Mouse (Mus musculus) heart, embryonic 11.5 days (tissue): ENCODE measurements around the gene Prdx2. TPM values are rescaled to one million over a fixed set of nuclear protein-coding genes. Genes with fewer than 3 reads are reported as not detected.

ENCODE experiments used
- ATAC-seq: fragments of 200-750 bp; cut with Nextera tagmentation; replicated peaks from 2 replicates; pipeline ENCODE4 v1.8.0; 2017; ENCODE audit warnings: moderate library complexity; ENCODE audit not compliant: insufficient number of reproducible peaks, low FRiP score, low TSS enrichment
- H3K27ac ChIP-seq: fragments of 300-500 bp; sonication (generic); 2 replicates; pipeline ENCODE4 v1.5.1; 2014; ENCODE audit warnings: mild to moderate bottlenecking, low read depth, low read length
- H3K27me3 ChIP-seq: fragments of 300-500 bp; sonication (generic); 2 replicates; pipeline ENCODE4 v1.6.1; 2014; ENCODE audit warnings: mild to moderate bottlenecking, low read length, mixed read lengths; ENCODE audit not compliant: control insufficient read depth, insufficient read depth
- H3K36me3 ChIP-seq: fragments of 300-500 bp; sonication (generic); 2 replicates; pipeline ENCODE4 v1.6.1; 2014; ENCODE audit warnings: mild to moderate bottlenecking, low read length, moderate library complexity, mixed read lengths; ENCODE audit not compliant: control insufficient read depth, insufficient read depth
- H3K4me1 ChIP-seq: fragments of 300-500 bp; sonication (generic); 2 replicates; pipeline ENCODE4 v1.6.1; 2014; ENCODE audit warnings: low read length; ENCODE audit not compliant: control insufficient read depth, insufficient read depth
- H3K4me2 ChIP-seq: fragments of 300-500 bp; sonication (generic); 2 replicates; pipeline ENCODE4 v1.6.1; 2014; ENCODE audit warnings: mild to moderate bottlenecking, moderate library complexity
- H3K4me3 ChIP-seq: fragments of 300-500 bp; sonication (generic); 2 replicates; pipeline ENCODE4 v1.5.1; 2014; ENCODE audit warnings: low read depth, low read length
- H3K9ac ChIP-seq: fragments of 300-500 bp; sonication (generic); 2 replicates; pipeline ENCODE4 v1.6.1; 2014; ENCODE audit warnings: mild to moderate bottlenecking, low read depth, low read length, moderate library complexity
- H3K9me3 ChIP-seq: fragments of 300-500 bp; sonication (generic); replicated peaks from 2 replicates; pipeline ENCODE4 v1.6.1; 2016; ENCODE audit warnings: low read length; ENCODE audit not compliant: control insufficient read depth
- WGBS: fragments of 180-500 bp; shearing (Covaris S2); extraction: QIAGEN DNeasy Blood & Tissue Kit; methylation state at CpG from one replicate; pipeline ENCODE4 v1.1.7; 2014; ENCODE audit not compliant: insufficient replicate concordance; 5-methylcytosine and 5-hydroxymethylcytosine counted together
- polyA plus RNA-seq: library from polyadenylated mRNA; unstranded; fragments of >200 nt; fragmentation: Nextera tagmentation; extraction: Ambion mirVana; gene quantifications from 2 replicates; pipeline ENCODE4 v1.2.1, GENCODE M21; 2014

Gene Prdx2
- polyA plus RNA-seq, 1 experiment from 2014 or later: 992 TPM

DNA sequence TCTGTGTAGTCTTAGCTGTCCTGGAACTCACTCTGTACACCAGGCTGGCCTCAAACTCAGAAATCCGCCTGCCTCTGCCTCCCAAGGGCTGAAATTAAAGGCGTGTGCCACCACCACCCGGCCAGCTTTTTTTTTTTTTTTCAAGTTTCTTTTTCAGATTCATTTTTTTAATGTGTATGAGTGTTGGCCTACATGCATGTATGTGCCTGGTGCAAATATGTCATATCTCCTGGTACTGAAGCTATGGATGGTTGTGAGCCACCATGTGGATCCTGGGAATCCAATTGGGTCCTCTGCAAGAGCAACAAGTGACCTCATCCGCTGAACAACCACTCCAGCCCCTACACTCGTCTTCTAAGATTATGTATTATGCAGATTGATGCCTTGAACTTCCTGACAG is 18.0 kb downstream of the Prdx2 start:
- H3K27ac ChIP-seq: no peak overlapping the region
- 80% methylated on average over 5 of the region's 5 CpGs for WGBS
- H3K36me3 ChIP-seq: no peaks in the 10 kb centered on the region
- no peak for ATAC-seq
- H3K4me1 ChIP-seq: peaks cover 24% of the 10 kb centered on the region
- no peak overlapping the region for H3K4me3 ChIP-seq
- no peaks in the 10 kb centered on the region for H3K27me3 ChIP-seq
- H3K4me2 ChIP-seq: no peak overlapping the region
- H3K9ac ChIP-seq: no peak overlapping the region
- no peaks in the 10 kb centered on the region for H3K9me3 ChIP-seq

DNA sequence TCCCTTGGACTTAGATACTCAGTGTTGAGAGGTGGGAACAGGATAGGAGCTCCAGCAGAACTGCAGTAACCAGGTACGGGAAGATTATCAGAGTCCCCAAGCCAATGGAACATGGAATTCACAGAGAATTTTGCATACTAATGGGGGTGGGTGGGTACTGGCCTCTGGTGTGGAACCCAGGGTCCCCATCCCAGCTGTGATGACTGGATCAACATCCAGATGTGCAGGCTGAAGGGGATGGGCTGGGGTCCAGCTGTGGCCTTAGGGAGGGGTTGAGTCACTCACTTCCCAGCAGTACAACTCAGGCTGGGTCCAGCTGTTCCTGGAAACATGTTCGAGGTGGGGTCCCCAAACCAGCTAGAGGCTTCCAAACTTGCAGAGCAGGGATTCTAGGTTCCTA is 18.5 kb downstream of the Prdx2 start:
- Histone ChIP-seq H3K9ac (no peak overlapping the region), H3K27ac (no peak overlapping the region), H3K36me3 (no peaks in the 10 kb centered on the region), H3K27me3 (no peaks in the 10 kb centered on the region), H3K4me1 (peaks cover 24% of the 10 kb centered on the region), H3K4me3 (no peak overlapping the region), H3K9me3 (no peaks in the 10 kb centered on the region), H3K4me2 (no peak overlapping the region)
- WGBS: 61% methylated on average over 2 of the region's 2 CpGs
- no peak for ATAC-seq

DNA sequence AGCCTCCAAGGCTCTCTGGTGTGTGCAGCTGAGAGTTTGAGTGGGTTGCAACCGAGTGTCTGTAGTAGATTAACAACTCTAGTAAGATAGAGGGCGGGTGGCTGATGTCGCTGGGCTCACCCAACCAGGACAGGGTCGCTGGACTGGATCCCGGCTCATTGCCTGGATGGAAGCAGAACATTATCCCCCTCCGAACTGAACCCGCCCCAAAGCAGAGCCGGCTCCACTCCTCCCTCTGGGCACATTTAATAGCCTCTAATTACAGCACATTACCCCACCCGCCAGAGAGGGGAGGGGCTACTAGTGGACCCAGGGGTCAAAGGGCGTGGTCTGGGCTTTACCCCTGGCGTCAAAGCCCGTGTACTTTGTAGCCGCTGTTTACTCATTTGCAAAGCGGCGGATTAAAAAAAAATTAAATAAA is 19.9 kb downstream of the Prdx2 start:
- H3K9ac ChIP-seq: no peak overlapping the region

DNA sequence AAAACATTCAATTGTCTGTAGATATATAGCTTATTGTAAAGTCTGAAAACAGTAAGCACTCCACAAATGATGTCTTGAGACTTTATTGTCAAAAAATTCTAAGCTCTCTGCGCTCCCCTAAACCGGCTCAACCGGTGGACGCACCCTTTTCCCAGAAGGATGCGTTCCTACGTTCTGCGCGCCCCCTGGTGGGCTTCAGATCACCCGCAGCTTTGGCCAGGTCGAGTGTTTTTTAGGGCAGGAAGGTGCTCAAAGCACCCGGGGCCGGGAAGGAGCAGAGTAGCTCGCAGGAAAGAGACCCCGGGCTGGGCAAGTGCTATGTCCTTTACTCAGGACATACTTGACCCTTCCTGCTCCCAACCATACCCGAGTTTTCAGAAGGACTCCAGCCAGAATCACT is 20.4 kb downstream of the Prdx2 start:
- Histone ChIP-seq H3K4me1 (peaks cover 17% of the 10 kb centered on the region), H3K4me3 (peak overlapping the region; percentile 63), H3K27ac (no peak overlapping the region), H3K9ac (peak overlapping the region; percentile 68), H3K9me3 (no peaks in the 10 kb centered on the region), H3K4me2 (peak overlapping the region; percentile 99), H3K27me3 (peaks cover 6% of the 10 kb centered on the region), H3K36me3 (no peaks in the 10 kb centered on the region)
- WGBS: under 1% methylated on average over 15 of the region's 15 CpGs
- ATAC-seq: peak; percentile 62

More for the DNA sequence above, 19.9 kb downstream of the Prdx2 start:
- Histone ChIP-seq H3K27me3 (peaks cover 2% of the 10 kb centered on the region), H3K4me1 (peaks cover 22% of the 10 kb centered on the region), H3K36me3 (no peaks in the 10 kb centered on the region), H3K9me3 (no peaks in the 10 kb centered on the region), H3K27ac (no peak overlapping the region), H3K4me3 (no peak overlapping the region), H3K4me2 (peak overlapping the region; percentile 99)
- 14% methylated on average over 15 of the region's 15 CpGs for WGBS
- ATAC-seq: no peak

DNA sequence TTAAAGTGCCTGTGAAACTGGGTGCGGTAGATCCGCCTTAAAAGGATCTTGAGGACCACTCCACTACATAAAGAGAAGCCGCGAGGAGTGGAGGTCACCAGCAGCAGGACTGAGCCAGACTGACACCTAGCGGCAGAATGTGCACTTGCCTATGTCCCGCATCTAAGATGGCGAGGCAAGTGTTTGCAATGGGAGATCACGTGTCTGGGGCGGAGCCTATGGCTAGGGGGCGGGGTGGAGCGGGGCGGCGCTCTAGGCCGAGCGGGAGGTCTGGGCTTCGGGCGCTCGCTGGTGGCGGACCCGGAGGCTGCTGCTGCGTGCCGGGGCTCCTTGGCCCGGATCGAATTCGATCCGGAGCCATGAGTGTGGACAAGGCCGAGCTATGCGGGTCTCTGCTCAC is 21.0 kb downstream of the Prdx2 start, which contains the start of gene Hook2:
Gene Hook2 (plus strand): TSS at position 255 of the 400 bp plus-strand sequence.
- H3K36me3 ChIP-seq: no peaks in the 10 kb centered on the region; the same call in 1 of the 2 replicates
- no peaks in the 10 kb centered on the region for H3K9me3 ChIP-seq
- peak; percentile 90 for ATAC-seq
- H3K27ac ChIP-seq: no peak within 1 kb of the TSS
- peaks cover 12% of the 10 kb centered on the region for H3K4me1 ChIP-seq
- peak within 1 kb of the TSS; percentile 99 for H3K4me2 ChIP-seq
- peak within 1 kb of the TSS; percentile 63 for H3K4me3 ChIP-seq
- peak within 1 kb of the TSS; percentile 77 for H3K9ac ChIP-seq
- under 1% methylated on average over 28 of the region's 28 CpGs for WGBS
- peaks cover 12% of the 10 kb centered on the region for H3K27me3 ChIP-seq

DNA sequence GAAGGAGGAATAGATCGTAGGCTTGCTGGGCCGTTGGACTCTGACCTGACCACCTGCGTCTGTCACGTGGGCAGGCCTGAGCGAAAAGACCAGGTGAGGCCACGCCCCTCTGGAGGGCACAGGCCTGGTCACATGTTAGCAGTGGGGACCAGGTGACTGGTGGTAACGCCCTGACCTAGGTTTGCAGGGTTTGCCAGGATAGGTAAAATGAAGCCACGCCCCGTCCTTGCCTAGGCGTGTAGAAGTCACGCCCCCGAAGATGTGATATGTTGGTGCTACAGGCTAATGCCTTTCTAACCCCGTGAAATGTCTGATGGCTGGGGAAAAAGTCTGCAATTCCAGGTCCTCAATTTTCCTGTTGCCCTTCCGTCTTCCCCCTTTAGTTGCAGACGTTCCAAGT is 21.4 kb downstream of the Prdx2 start:
- Histone ChIP-seq H3K27me3 (peaks cover 17% of the 10 kb centered on the region), H3K9ac (peak overlapping the region; percentile 77), H3K4me1 (peaks cover 12% of the 10 kb centered on the region), H3K4me2 (peak overlapping the region; percentile 99), H3K9me3 (no peaks in the 10 kb centered on the region), H3K36me3 (no peaks in the 10 kb centered on the region; the same call in 1 of the 2 replicates), H3K27ac (no peak overlapping the region), H3K4me3 (peak overlapping the region; percentile 63)
- peak; percentile 51 for ATAC-seq
- 2% methylated on average over 15 of the region's 15 CpGs for WGBS

DNA sequence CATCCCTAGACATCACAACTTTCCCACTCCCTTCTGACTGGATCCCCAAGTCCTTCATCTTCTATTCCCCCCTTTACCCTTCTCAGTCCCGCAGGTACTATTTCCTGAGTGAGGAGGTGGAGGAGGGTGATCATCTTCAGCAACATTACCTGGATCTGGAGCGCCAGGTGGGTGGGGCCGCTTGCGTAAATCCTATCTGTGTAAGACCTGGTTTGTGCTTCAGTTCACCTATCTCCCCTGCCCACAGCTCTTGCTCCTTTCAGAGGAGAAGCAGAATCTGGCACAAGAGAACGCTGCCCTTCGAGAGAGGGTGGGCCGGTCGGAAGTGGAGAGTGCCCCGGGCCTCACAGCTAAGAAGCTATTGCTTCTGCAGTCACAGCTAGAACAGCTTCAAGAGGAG is 25.0 kb downstream of the Prdx2 start:
- WGBS: 91% methylated on average over 9 of the region's 9 CpGs
- H3K27me3 ChIP-seq: peaks cover 36% of the 10 kb centered on the region

DNA sequence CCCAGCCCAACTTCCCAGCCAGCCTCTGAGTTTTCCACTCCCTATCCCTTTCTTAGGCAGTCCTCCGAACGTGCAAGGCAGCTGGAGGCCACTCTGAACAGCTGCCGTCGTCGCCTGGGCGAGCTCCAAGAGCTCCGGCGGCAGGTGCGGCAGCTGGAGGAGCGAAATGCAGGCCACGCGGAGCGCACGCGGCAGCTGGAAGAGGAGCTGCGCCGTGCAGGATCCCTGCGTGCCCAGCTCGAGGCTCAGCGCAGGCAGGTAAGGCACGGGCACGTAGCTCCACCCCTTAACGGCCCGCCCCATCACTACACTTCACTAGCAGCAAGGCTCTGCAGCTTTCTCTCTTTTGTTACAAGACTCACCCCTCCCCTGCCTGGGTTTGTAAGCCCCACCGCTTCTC is 26.3 kb downstream of the Prdx2 start:
- Histone ChIP-seq H3K4me3 (no peak overlapping the region), H3K36me3 (no peaks in the 10 kb centered on the region; the same call in 1 of the 2 replicates), H3K4me1 (peaks cover 12% of the 10 kb centered on the region), H3K9me3 (no peaks in the 10 kb centered on the region), H3K27me3 (peaks cover 36% of the 10 kb centered on the region), H3K4me2 (0 out of 2 replicates have a peak overlapping the region, but pooled peaks have one; percentile 20), H3K27ac (no peak overlapping the region), H3K9ac (0 out of 2 replicates have a peak overlapping the region, but pooled peaks have one; percentile 4)
- ATAC-seq: no peak
- WGBS: 29% methylated on average over 25 of the region's 25 CpGs

More for the DNA sequence above, 25.0 kb downstream of the Prdx2 start:
- Histone ChIP-seq H3K4me3 (no peak overlapping the region), H3K36me3 (no peaks in the 10 kb centered on the region; the same call in 1 of the 2 replicates), H3K4me1 (peaks cover 13% of the 10 kb centered on the region), H3K27ac (no peak overlapping the region), H3K9ac (no peak overlapping the region), H3K9me3 (no peaks in the 10 kb centered on the region), H3K4me2 (no peak overlapping the region)
- no peak for ATAC-seq

DNA sequence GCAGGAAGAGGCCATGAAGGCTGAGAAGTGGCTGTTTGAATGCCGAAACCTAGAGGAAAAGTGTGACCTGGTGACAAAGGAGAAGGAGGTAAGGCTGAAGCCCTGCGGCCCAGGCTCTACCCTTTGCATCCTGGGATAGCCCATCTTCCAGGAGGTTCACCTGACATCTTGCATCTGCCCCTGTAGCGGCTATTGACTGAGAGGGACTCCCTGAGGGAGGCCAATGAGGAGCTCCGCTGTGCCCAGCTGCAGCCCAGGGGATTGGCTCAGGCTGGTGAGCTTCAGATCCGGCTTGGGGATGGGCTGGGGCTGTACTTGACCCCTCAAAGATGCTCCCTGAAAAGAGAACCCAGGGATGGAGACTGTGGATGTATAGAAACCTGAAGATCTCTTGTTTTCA is 27.6 kb downstream of the Prdx2 start:
- Histone ChIP-seq H3K9me3 (no peaks in the 10 kb centered on the region), H3K4me2 (no peak overlapping the region), H3K36me3 (no peaks in the 10 kb centered on the region; the same call in 1 of the 2 replicates), H3K4me3 (no peak overlapping the region), H3K27ac (no peak overlapping the region), H3K9ac (no peak overlapping the region), H3K27me3 (peaks cover 36% of the 10 kb centered on the region), H3K4me1 (peaks cover 9% of the 10 kb centered on the region)
- 72% methylated on average over 5 of the region's 5 CpGs for WGBS
- no peak for ATAC-seq
